Mouse (Mus musculus): ENCODE measurements around the gene Clic4. TPM values are rescaled to one million over a fixed set of nuclear protein-coding genes. Genes with fewer than 3 reads are reported as not detected.
A peak's percentile ranks its signal among the peaks of the same experiment; 100 is the strongest.

Clic4 gene
- polyA plus RNA-seq, 1 experiment from 2014 or later = 95.3 TPM

GRCm38 (mm10) chr4:135298680-135299079 is 26.1 kb upstream of the Clic4 start:
- Histone ChIP-seq H3K27ac (ENCODE audit: low read length) (no peak overlapping the region), H3K4me3 (ENCODE audit: low read depth, low read length) (no peak overlapping the region), H3K36me3 (ENCODE audit: control insufficient read depth, insufficient read depth, low read length) (no peaks in the 10 kb centered on the region), H3K4me1 (ENCODE audit: control insufficient read depth, insufficient read depth, low read length) (no peaks in the 10 kb centered on the region), H3K9me3 (ENCODE audit: control insufficient read depth, low read depth, low read length) (no peaks in the 10 kb centered on the region), H3K4me2 (replicated peaks; ENCODE audit: low read depth, low read length) (no peak overlapping the region), H3K9ac (replicated peaks; ENCODE audit: low read depth, low read length) (no peak overlapping the region), H3K27me3 (ENCODE audit: control insufficient read depth, insufficient read depth, low read length) (no peaks in the 10 kb centered on the region)
- ATAC-seq (ENCODE audit: insufficient number of reproducible peaks, insufficient read depth, low FRiP score, low read depth) = no peak
- 77% methylated on average over 10 of the region's 10 CpGs for WGBS

- H3K9ac ChIP-seq (replicated peaks; ENCODE audit: low read depth, low read length) = no peak overlapping the region
Measured at GRCm38 (mm10) chr4:135297931-135298546, 25.4 kb upstream of the Clic4 start.

GRCm38 (mm10) chr4:135297146-135297545 is 24.5 kb upstream of the Clic4 start:
- Histone ChIP-seq H3K4me3 (ENCODE audit: low read depth, low read length) (no peak overlapping the region), H3K9me3 (ENCODE audit: control insufficient read depth, low read depth, low read length) (no peaks in the 10 kb centered on the region), H3K27ac (ENCODE audit: low read length) (no peak overlapping the region), H3K4me2 (replicated peaks; ENCODE audit: low read depth, low read length) (no peak overlapping the region), H3K36me3 (ENCODE audit: control insufficient read depth, insufficient read depth, low read length) (no peaks in the 10 kb centered on the region), H3K27me3 (ENCODE audit: control insufficient read depth, insufficient read depth, low read length) (no peaks in the 10 kb centered on the region), H3K4me1 (ENCODE audit: control insufficient read depth, insufficient read depth, low read length) (peaks cover 6% of the 10 kb centered on the region; the same call in 1 of the 2 replicates), H3K9ac (replicated peaks; ENCODE audit: low read depth, low read length) (no peak overlapping the region)
- 86% methylated on average over 7 of the region's 7 CpGs for WGBS
- ATAC-seq (ENCODE audit: insufficient number of reproducible peaks, insufficient read depth, low FRiP score, low read depth) = no peak

More at GRCm38 (mm10) chr4:135297931-135298546, 25.4 kb upstream of the Clic4 start:
- ATAC-seq (ENCODE audit: insufficient number of reproducible peaks, insufficient read depth, low FRiP score, low read depth) = peak; percentile 53; the same call in 1 of the 2 replicates
- H3K4me2 ChIP-seq (replicated peaks; ENCODE audit: low read depth, low read length) = no peak overlapping the region
- H3K4me3 ChIP-seq (ENCODE audit: low read depth, low read length) = no peak overlapping the region
- H3K9me3 ChIP-seq (ENCODE audit: control insufficient read depth, low read depth, low read length) = no peaks in the 10 kb centered on the region
- no peak overlapping the region for H3K27ac ChIP-seq (ENCODE audit: low read length)
- no peaks in the 10 kb centered on the region for H3K4me1 ChIP-seq (ENCODE audit: control insufficient read depth, insufficient read depth, low read length)
- no peaks in the 10 kb centered on the region for H3K36me3 ChIP-seq (ENCODE audit: control insufficient read depth, insufficient read depth, low read length)
- H3K27me3 ChIP-seq (ENCODE audit: control insufficient read depth, insufficient read depth, low read length) = no peaks in the 10 kb centered on the region
- WGBS = 70% methylated on average over 15 of the region's 15 CpGs

- no peaks in the 10 kb centered on the region for H3K36me3 ChIP-seq (ENCODE audit: control insufficient read depth, insufficient read depth, low read length)
- no peak overlapping the region for H3K4me3 ChIP-seq (ENCODE audit: low read depth, low read length)
- no peak overlapping the region for H3K4me2 ChIP-seq (replicated peaks; ENCODE audit: low read depth, low read length)
- no peaks in the 10 kb centered on the region for H3K9me3 ChIP-seq (ENCODE audit: control insufficient read depth, low read depth, low read length)
- H3K9ac ChIP-seq (replicated peaks; ENCODE audit: low read depth, low read length) = no peak overlapping the region
- H3K4me1 ChIP-seq (ENCODE audit: control insufficient read depth, insufficient read depth, low read length) = peaks cover 11% of the 10 kb centered on the region; the same call in 1 of the 2 replicates
- ATAC-seq (ENCODE audit: insufficient number of reproducible peaks, insufficient read depth, low FRiP score, low read depth) = no peak
- H3K27me3 ChIP-seq (ENCODE audit: control insufficient read depth, insufficient read depth, low read length) = no peaks in the 10 kb centered on the region
- no peak overlapping the region for H3K27ac ChIP-seq (ENCODE audit: low read length)
Measured at GRCm38 (mm10) chr4:135296565-135296964, 24.0 kb upstream of the Clic4 start.

- Histone ChIP-seq H3K36me3 (ENCODE audit: control insufficient read depth, insufficient read depth, low read length) (no peaks in the 10 kb centered on the region), H3K27me3 (ENCODE audit: control insufficient read depth, insufficient read depth, low read length) (no peaks in the 10 kb centered on the region), H3K4me1 (ENCODE audit: control insufficient read depth, insufficient read depth, low read length) (peaks cover 11% of the 10 kb centered on the region; the same call in 1 of the 2 replicates), H3K9me3 (ENCODE audit: control insufficient read depth, low read depth, low read length) (no peaks in the 10 kb centered on the region), H3K9ac (replicated peaks; ENCODE audit: low read depth, low read length) (no peak overlapping the region), H3K27ac (ENCODE audit: low read length) (no peak overlapping the region), H3K4me2 (replicated peaks; ENCODE audit: low read depth, low read length) (no peak overlapping the region), H3K4me3 (ENCODE audit: low read depth, low read length) (no peak overlapping the region)
- WGBS = 63% methylated on average over 3 of the region's 3 CpGs
- ATAC-seq (ENCODE audit: insufficient number of reproducible peaks, insufficient read depth, low FRiP score, low read depth) = no peak
Measured at GRCm38 (mm10) chr4:135293813-135294212, 21.2 kb upstream of the Clic4 start.

GRCm38 (mm10) chr4:135292477-135293089 is 20.0 kb upstream of the Clic4 start:
- H3K36me3 ChIP-seq (ENCODE audit: control insufficient read depth, insufficient read depth, low read length) = no peaks in the 10 kb centered on the region
- H3K27me3 ChIP-seq (ENCODE audit: control insufficient read depth, insufficient read depth, low read length) = no peaks in the 10 kb centered on the region
- no peaks in the 10 kb centered on the region for H3K9me3 ChIP-seq (ENCODE audit: control insufficient read depth, low read depth, low read length)
- no peak overlapping the region for H3K4me3 ChIP-seq (ENCODE audit: low read depth, low read length)
- peak overlapping the region; percentile 58; the same call in 1 of the 2 replicates for H3K27ac ChIP-seq (ENCODE audit: low read length)
- no peak overlapping the region for H3K9ac ChIP-seq (replicated peaks; ENCODE audit: low read depth, low read length)
- peak; percentile 80 for ATAC-seq (ENCODE audit: insufficient number of reproducible peaks, insufficient read depth, low FRiP score, low read depth)
- peaks cover 11% of the 10 kb centered on the region; the same call in 1 of the 2 replicates for H3K4me1 ChIP-seq (ENCODE audit: control insufficient read depth, insufficient read depth, low read length)
- 8% methylated on average over 12 of the region's 12 CpGs for WGBS
- H3K4me2 ChIP-seq (replicated peaks; ENCODE audit: low read depth, low read length) = peak overlapping the region; percentile 14; the same call in 1 of the 2 replicates

GRCm38 (mm10) chr4:135291841-135292240 is 19.2 kb upstream of the Clic4 start:
- no peak overlapping the region for H3K4me3 ChIP-seq (ENCODE audit: low read depth, low read length)
- no peaks in the 10 kb centered on the region for H3K27me3 ChIP-seq (ENCODE audit: control insufficient read depth, insufficient read depth, low read length)
- H3K4me2 ChIP-seq (replicated peaks; ENCODE audit: low read depth, low read length) = peak overlapping the region; percentile 14; the same call in 1 of the 2 replicates
- 44% methylated on average over 6 of the region's 6 CpGs for WGBS
- peaks cover 12% of the 10 kb centered on the region; the same call in 1 of the 2 replicates for H3K4me1 ChIP-seq (ENCODE audit: control insufficient read depth, insufficient read depth, low read length)
- H3K9ac ChIP-seq (replicated peaks; ENCODE audit: low read depth, low read length) = no peak overlapping the region
- no peaks in the 10 kb centered on the region for H3K36me3 ChIP-seq (ENCODE audit: control insufficient read depth, insufficient read depth, low read length)
- ATAC-seq (ENCODE audit: insufficient number of reproducible peaks, insufficient read depth, low FRiP score, low read depth) = no peak
- no peaks in the 10 kb centered on the region for H3K9me3 ChIP-seq (ENCODE audit: control insufficient read depth, low read depth, low read length)
- H3K27ac ChIP-seq (ENCODE audit: low read length) = peak overlapping the region; percentile 44; the same call in 1 of the 2 replicates

- H3K9ac ChIP-seq (replicated peaks; ENCODE audit: low read depth, low read length) = no peak overlapping the region
- no peak overlapping the region for H3K4me2 ChIP-seq (replicated peaks; ENCODE audit: low read depth, low read length)
- no peaks in the 10 kb centered on the region for H3K27me3 ChIP-seq (ENCODE audit: control insufficient read depth, insufficient read depth, low read length)
- H3K9me3 ChIP-seq (ENCODE audit: control insufficient read depth, low read depth, low read length) = no peaks in the 10 kb centered on the region
- no peak for ATAC-seq (ENCODE audit: insufficient number of reproducible peaks, insufficient read depth, low FRiP score, low read depth)
- H3K36me3 ChIP-seq (ENCODE audit: control insufficient read depth, insufficient read depth, low read length) = no peaks in the 10 kb centered on the region
- no peak overlapping the region for H3K27ac ChIP-seq (ENCODE audit: low read length)
- 93% methylated on average over 8 of the region's 8 CpGs for WGBS
- H3K4me1 ChIP-seq (ENCODE audit: control insufficient read depth, insufficient read depth, low read length) = peaks cover 18% of the 10 kb centered on the region; the same call in 1 of the 2 replicates
- no peak overlapping the region for H3K4me3 ChIP-seq (ENCODE audit: low read depth, low read length)
Measured at GRCm38 (mm10) chr4:135291199-135291598, 18.6 kb upstream of the Clic4 start.

All from stomach, embryonic 14.5 days (tissue).